Mouse (Mus musculus): ENCODE results near the gene Iqcn.

- TF ChIP-seq FLI1 (IDR thresholded peaks at IDR 0.05; ENCODE audit: low read length) (no peak), GATA1 (IDR thresholded peaks at IDR 0.05; ENCODE audit: borderline replicate concordance, low read length) (no peak)
Observed at GRCm38 (mm10) chr8:70689892-70690390, 13.3 kb upstream of the Iqcn start.
